Mouse (Mus musculus) C3H10T1/2 (cell line): ENCODE measurements around the gene Btnl9. TPM values are rescaled to one million over a fixed set of nuclear protein-coding genes. Genes with fewer than 3 reads are reported as not detected.

Experiments used
- polyA plus RNA-seq, 2 experiments: library from polyadenylated mRNA; unstranded; fragments of >200 nt; fragmentation: generic; extraction: Trizol; gene quantifications; one replicate each; pipeline ENCODE4 v1.2.1; 2012; ENCODE audit warnings: missing spikeins in 2 of 2

The Btnl9 gene
- under 1 TPM in 1 of 2 experiments, not detected in 1; 0.01 TPM for polyA plus RNA-seq

GRCm38 (mm10) chr11:49186955-49187488 is at the start of gene Btnl9:
Btnl9 (minus strand) TSS chr11:49187159.

GRCm38 (mm10) chr11:49203129-49203768 is 16.3 kb upstream of the Btnl9 start, which contains the start of gene Zfp62:
Zfp62 (plus strand) TSS chr11:49203292.

GRCm38 (mm10) chr11:49154077-49154476 is 32.9 kb downstream of the Btnl9 start, which contains the start of gene Olfr1394:
Olfr1394 (plus strand) TSS chr11:49154377.

GRCm38 (mm10) chr11:49141974-49142373 is 45.0 kb downstream of the Btnl9 start, which contains the start of gene Olfr1395:
Olfr1395 (plus strand) TSS chr11:49142274.

Other genes starting within 250 kb of the Btnl9 start
- gene Psme2b, start 241.0 kb downstream of the Btnl9 start, polyA plus RNA-seq: 10 to 100 TPM in 1 of 2 experiments, 1 to 10 TPM in 1; 7.7 to 13.0 TPM
- under 1 TPM in 1 of 2 experiments, not detected in 1; 0.19 TPM for gene Olfr56, start 208.3 kb downstream of the Btnl9 start, polyA plus RNA-seq
- gene 9930111J21Rik1, start 207.8 kb downstream of the Btnl9 start, polyA plus RNA-seq: under 1 TPM; 0.01 to 0.17 TPM
- under 1 TPM; 0.01 to 0.14 TPM for gene Gm12185, start 194.9 kb downstream of the Btnl9 start, polyA plus RNA-seq
- under 1 TPM; 0.08 to 0.67 TPM for gene Tgtp1, start 193.0 kb downstream of the Btnl9 start, polyA plus RNA-seq
- under 1 TPM; 0.14 to 0.39 TPM for gene 9930111J21Rik2, start 135.9 kb downstream of the Btnl9 start, polyA plus RNA-seq
- 1 to 10 TPM in 1 of 2 experiments, under 1 TPM in 1; 0.13 to 2.0 TPM for gene Tgtp2, start 123.0 kb downstream of the Btnl9 start, polyA plus RNA-seq
- gene Ifi47, start 110.6 kb downstream of the Btnl9 start, polyA plus RNA-seq: 10 to 100 TPM in 1 of 2 experiments, under 1 TPM in 1; 0.40 to 15.3 TPM
- not detected for gene Olfr1396, start 72.3 kb downstream of the Btnl9 start, polyA plus RNA-seq
- not detected for gene Olfr1395, start 44.9 kb downstream of the Btnl9 start, polyA plus RNA-seq
- gene Olfr1394, start 32.8 kb downstream of the Btnl9 start, polyA plus RNA-seq: not detected
- gene Zfp62, start 16.1 kb upstream of the Btnl9 start, polyA plus RNA-seq: 1 to 10 TPM in 1 of 2 experiments, under 1 TPM in 1; 0.35 to 2.6 TPM
- gene Mgat1, start 57.0 kb upstream of the Btnl9 start, polyA plus RNA-seq: 10 to 100 TPM; 44.6 to 95.3 TPM
- gene Olfr1393, start 91.1 kb upstream of the Btnl9 start, polyA plus RNA-seq: under 1 TPM in 1 of 2 experiments, not detected in 1; 0.04 TPM
- under 1 TPM in 1 of 2 experiments, not detected in 1; 0.09 TPM for gene Olfr1392, start 98.1 kb upstream of the Btnl9 start, polyA plus RNA-seq
- gene Olfr10, start 117.6 kb upstream of the Btnl9 start, polyA plus RNA-seq: not detected
- gene Olfr1391, start 135.6 kb upstream of the Btnl9 start, polyA plus RNA-seq: not detected
- not detected for gene Olfr1390, start 148.0 kb upstream of the Btnl9 start, polyA plus RNA-seq
- not detected for gene Olfr1389, start 235.9 kb upstream of the Btnl9 start, polyA plus RNA-seq
- gene Olfr1388, start 249.5 kb upstream of the Btnl9 start, polyA plus RNA-seq: under 1 TPM; 0.01 TPM